Mouse (Mus musculus): Measurements from ENCODE around the gene Zyx. TPM values are rescaled to one million over a fixed set of nuclear protein-coding genes. Genes with fewer than 3 reads are reported as not detected.

Gene Zyx
- total RNA-seq, 1 experiment from 2014 or later: 48.0 TPM

- no peak for ATAC-seq (replicated peaks; ENCODE audit: low read depth, poor library complexity, severe bottlenecking)
Observed at GRCm38 (mm10) chr6:42364066-42364465, 14.6 kb downstream of the Zyx start.

GRCm38 (mm10) chr6:42364607-42365006 is 15.2 kb downstream of the Zyx start:
- no peak for ATAC-seq (replicated peaks; ENCODE audit: low read depth, poor library complexity, severe bottlenecking)

- no peak for ATAC-seq (replicated peaks; ENCODE audit: low read depth, poor library complexity, severe bottlenecking)
Observed at GRCm38 (mm10) chr6:42365215-42365614, 15.8 kb downstream of the Zyx start.

- no peak for ATAC-seq (replicated peaks; ENCODE audit: low read depth, poor library complexity, severe bottlenecking)
Observed at GRCm38 (mm10) chr6:42369870-42370269, 20.4 kb downstream of the Zyx start.

- ATAC-seq (replicated peaks; ENCODE audit: low read depth, poor library complexity, severe bottlenecking): no peak
Observed at GRCm38 (mm10) chr6:42370630-42371363, 21.4 kb downstream of the Zyx start.

GRCm38 (mm10) chr6:42372001-42372400 is 22.6 kb downstream of the Zyx start:
- ATAC-seq (replicated peaks; ENCODE audit: low read depth, poor library complexity, severe bottlenecking): no peak

- no peak for ATAC-seq (replicated peaks; ENCODE audit: low read depth, poor library complexity, severe bottlenecking)
Observed at GRCm38 (mm10) chr6:42372421-42372815, 23.0 kb downstream of the Zyx start.

- peak; percentile 63 for ATAC-seq (replicated peaks; ENCODE audit: low read depth, poor library complexity, severe bottlenecking)
Observed at GRCm38 (mm10) chr6:42372816-42373547, 23.6 kb downstream of the Zyx start, which contains the start of gene Epha1. Epha1 (minus strand) TSS chr6:42373268.

- no peak for ATAC-seq (replicated peaks; ENCODE audit: low read depth, poor library complexity, severe bottlenecking)
Observed at GRCm38 (mm10) chr6:42373669-42374430, 24.4 kb downstream of the Zyx start.

GRCm38 (mm10) chr6:42374701-42375100 is 25.3 kb downstream of the Zyx start:
- ATAC-seq (replicated peaks; ENCODE audit: low read depth, poor library complexity, severe bottlenecking): no peak

GRCm38 (mm10) chr6:42375131-42375530 is 25.7 kb downstream of the Zyx start:
- ATAC-seq (replicated peaks; ENCODE audit: low read depth, poor library complexity, severe bottlenecking): no peak

- peak; percentile 38 for ATAC-seq (replicated peaks; ENCODE audit: low read depth, poor library complexity, severe bottlenecking)
Observed at GRCm38 (mm10) chr6:42376016-42376415, 26.6 kb downstream of the Zyx start.

GRCm38 (mm10) chr6:42376504-42377019 is 27.1 kb downstream of the Zyx start:
- peak; percentile 24 for ATAC-seq (replicated peaks; ENCODE audit: low read depth, poor library complexity, severe bottlenecking)

- ATAC-seq (replicated peaks; ENCODE audit: low read depth, poor library complexity, severe bottlenecking): no peak
Observed at GRCm38 (mm10) chr6:42377280-42377679, 27.9 kb downstream of the Zyx start.

- ATAC-seq (replicated peaks; ENCODE audit: low read depth, poor library complexity, severe bottlenecking): no peak
Observed at GRCm38 (mm10) chr6:42379551-42379950, 30.1 kb downstream of the Zyx start.

- peak; percentile 43 for ATAC-seq (replicated peaks; ENCODE audit: low read depth, poor library complexity, severe bottlenecking)
Observed at GRCm38 (mm10) chr6:42380416-42381144, 31.1 kb downstream of the Zyx start.

GRCm38 (mm10) chr6:42381221-42381620 is 31.8 kb downstream of the Zyx start:
- no peak for ATAC-seq (replicated peaks; ENCODE audit: low read depth, poor library complexity, severe bottlenecking)

- ATAC-seq (replicated peaks; ENCODE audit: low read depth, poor library complexity, severe bottlenecking): peak; percentile 72
Observed at GRCm38 (mm10) chr6:42381916-42382381, 32.5 kb downstream of the Zyx start.

- ATAC-seq (replicated peaks; ENCODE audit: low read depth, poor library complexity, severe bottlenecking): no peak
Observed at GRCm38 (mm10) chr6:42383360-42383759, 33.9 kb downstream of the Zyx start.

GRCm38 (mm10) chr6:42385635-42386034 is 36.2 kb downstream of the Zyx start:
- 0 out of 2 replicates have a peak, but pooled peaks have one; percentile 17 for ATAC-seq (replicated peaks; ENCODE audit: low read depth, poor library complexity, severe bottlenecking)
